ENCODE assay signal across 11 mouse cellular contexts in the genomic region with DNA sequence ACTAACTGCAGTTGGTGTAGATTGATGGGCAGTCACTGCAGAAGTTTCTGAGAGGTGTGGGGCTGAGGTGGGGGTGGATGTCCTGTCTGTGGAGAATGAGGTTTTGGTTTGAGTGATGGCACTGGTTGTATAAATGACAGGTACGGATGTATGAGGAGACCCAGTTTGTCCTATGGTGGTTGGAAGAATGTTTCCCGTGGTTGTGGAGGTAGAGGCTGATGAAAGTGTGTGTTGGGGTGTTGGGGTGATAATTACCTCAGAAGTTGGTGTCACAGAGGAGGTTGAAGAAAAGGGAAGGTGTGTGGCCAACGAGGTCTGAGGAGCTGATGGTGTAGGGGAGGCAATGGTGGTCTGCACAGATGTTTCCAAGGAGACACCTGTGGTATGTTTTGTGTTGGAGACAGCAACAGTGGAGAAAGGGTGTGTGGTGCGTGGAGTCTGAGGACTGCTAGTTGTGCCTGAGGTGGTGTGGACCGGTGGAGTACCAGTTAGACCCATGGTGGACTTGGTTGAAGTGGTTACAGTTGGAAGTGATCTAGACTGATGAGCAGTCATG. TPM values are rescaled to one million over a fixed set of nuclear protein-coding genes. Genes with fewer than 3 reads are reported as not detected.
A peak's percentile ranks its signal among the peaks of the same experiment; 100 is the strongest.
DNase-seq lines count a peak whose midpoint lies in the region; ATAC-seq and TF ChIP-seq lines count a peak whose summit lies in the region.
"Not testable (repeated sequence)": the region's sequence is repeated elsewhere in the genome, so short reads cannot be mapped to it uniquely, and the experiment has no call there.
"Had no signal": no experiment of that assay in that cellular context is flagged by ENCODE, and none has a peak within 500 bp of the region (broad histone marks: within the 10 kb centered on the region; RNA-seq: fewer than 3 reads in every experiment).

No protein-coding gene starts in this region.

- peak; percentile 59 for ATAC-seq in forebrain, embryonic 13.5 days
- peak; percentile 33 for ATAC-seq in heart, embryonic 14.5 days (ENCODE audit: insufficient number of reproducible peaks, insufficient read depth, low FRiP score, low read depth)
- peak; percentile 53 for ATAC-seq in hindbrain, embryonic 16.5 days
- peak; percentile 57 for ATAC-seq in limb, embryonic 11.5 days (ENCODE audit: insufficient number of reproducible peaks, low FRiP score, low TSS enrichment, low read depth)
- ATAC-seq in liver, postnatal 0 days: peak; percentile 20
- peak; percentile 55 for ATAC-seq in midbrain, embryonic 14.5 days (ENCODE audit: low FRiP score, low TSS enrichment)
- peak; percentile 15 for ATAC-seq in neutrophil, adult 5-6 weeks (ENCODE audit: extremely low read depth, insufficient number of reproducible peaks, low FRiP score, poor library complexity, severe bottlenecking)

- not testable (repeated sequence) for H3K4me1 ChIP-seq in forebrain, embryonic 13.5 days; heart, embryonic 14.5 days (ENCODE audit: control insufficient read depth in 2 of 2, insufficient read depth in 2 of 2, low read length in 2 of 2); hindbrain, embryonic 16.5 days (ENCODE audit: control insufficient read depth, insufficient read depth, low read depth, low read length); limb, embryonic 11.5 days (ENCODE audit: control insufficient read depth, insufficient read depth, low read length); liver, postnatal 0 days (ENCODE audit: insufficient read depth); midbrain, embryonic 14.5 days (ENCODE audit: control insufficient read depth, insufficient read depth, low read length)

- H3K27ac ChIP-seq in forebrain, embryonic 13.5 days; heart, embryonic 14.5 days (replicated peaks in 1 of 2; ENCODE audit: control insufficient read depth in 1 of 2, insufficient read depth in 1 of 2, low read depth in 2 of 2, low read length in 2 of 2); hindbrain, embryonic 16.5 days (ENCODE audit: low read depth, low read length); limb, embryonic 11.5 days (replicated peaks; ENCODE audit: low read depth, low read length); liver, postnatal 0 days (ENCODE audit: low read depth); midbrain, embryonic 14.5 days (replicated peaks; ENCODE audit: low read depth, low read length): not testable (repeated sequence)

- DNase-seq in cerebellum, adult 9-10 months: peak; percentile 31
- DNase-seq in limb, embryonic 11.5 days (ENCODE audit: low spot score); liver, postnatal 0 days; midbrain, embryonic 14.5 days: not testable (repeated sequence)

- not testable (repeated sequence) for H3K36me3 ChIP-seq in forebrain, embryonic 13.5 days (ENCODE audit: poor library complexity, severe bottlenecking); heart, embryonic 14.5 days (ENCODE audit: control insufficient read depth, insufficient read depth, low read length); hindbrain, embryonic 16.5 days (ENCODE audit: control insufficient read depth, insufficient read depth, low read length); limb, embryonic 11.5 days (ENCODE audit: control insufficient read depth, insufficient read depth, low read length); liver, postnatal 0 days (replicated peaks; ENCODE audit: insufficient read depth, low read length); midbrain, embryonic 14.5 days (ENCODE audit: control insufficient read depth, insufficient read depth, low read length)

- not testable (repeated sequence) for H3K4me3 ChIP-seq in forebrain, embryonic 13.5 days; heart, embryonic 14.5 days (ENCODE audit: control insufficient read depth in 1 of 2, insufficient read depth in 1 of 2, low read depth in 1 of 2, low read length in 2 of 2); hindbrain, embryonic 16.5 days (ENCODE audit: low read length); limb, embryonic 11.5 days (ENCODE audit: low read depth, low read length); liver, postnatal 0 days (ENCODE audit: low read depth, low read length); midbrain, embryonic 14.5 days (replicated peaks; ENCODE audit: low read depth, low read length)

- H3K27me3 ChIP-seq in forebrain, embryonic 13.5 days; heart, embryonic 14.5 days (ENCODE audit: control insufficient read depth, insufficient read depth, low read length); hindbrain, embryonic 16.5 days (replicated peaks; ENCODE audit: control insufficient read depth, insufficient read depth, low read length); limb, embryonic 11.5 days (ENCODE audit: control insufficient read depth, insufficient read depth, low read length); liver, postnatal 0 days (ENCODE audit: insufficient read depth, low read length); midbrain, embryonic 14.5 days (ENCODE audit: control insufficient read depth, insufficient read depth, low read length): not testable (repeated sequence)

- 86% methylated on average over 5 of the region's 5 CpGs for WGBS in forebrain, embryonic 13.5 days
- 84% methylated on average over 5 of the region's 5 CpGs for WGBS in heart, embryonic 14.5 days
- 85% methylated on average over 5 of the region's 5 CpGs for WGBS in hindbrain, embryonic 16.5 days
- WGBS in limb, embryonic 11.5 days: 82% methylated on average over 5 of the region's 5 CpGs
- WGBS in liver, postnatal 0 days (ENCODE audit: insufficient replicate concordance): 77% methylated on average over 5 of the region's 5 CpGs
- 82% methylated on average over 5 of the region's 5 CpGs for WGBS in midbrain, embryonic 14.5 days

- not testable (repeated sequence) for H3K9ac ChIP-seq in forebrain, embryonic 13.5 days; heart, embryonic 14.5 days (ENCODE audit: low read length); hindbrain, embryonic 16.5 days (ENCODE audit: low read depth, low read length); limb, embryonic 11.5 days (ENCODE audit: low read length); liver, postnatal 0 days (replicated peaks); midbrain, embryonic 14.5 days (replicated peaks; ENCODE audit: low read length)

- not testable (repeated sequence) for H3K9me3 ChIP-seq in forebrain, embryonic 13.5 days (replicated peaks); heart, embryonic 14.5 days (ENCODE audit: control insufficient read depth, low read length); hindbrain, embryonic 16.5 days (ENCODE audit: control insufficient read depth, low read length); limb, embryonic 11.5 days (ENCODE audit: control insufficient read depth, low read length); liver, postnatal 0 days (ENCODE audit: low read length); midbrain, embryonic 14.5 days (ENCODE audit: control insufficient read depth, low read length)

- not testable (repeated sequence) for TF ChIP-seq CTCF in liver, postnatal 0 days (IDR thresholded peaks at IDR 0.05; ENCODE audit: low read depth)

- TF ChIP-seq EP300 in liver, postnatal 0 days (IDR thresholded peaks at IDR 0.05; ENCODE audit: low read depth): not testable (repeated sequence)

- not testable (repeated sequence) for H3K4me2 ChIP-seq in forebrain, embryonic 13.5 days; heart, embryonic 14.5 days (ENCODE audit: low read length); hindbrain, embryonic 16.5 days (ENCODE audit: low read length); limb, embryonic 11.5 days (ENCODE audit: low read depth, severe bottlenecking); liver, postnatal 0 days (ENCODE audit: low read depth, low read length); midbrain, embryonic 14.5 days (ENCODE audit: low read length)

RNA-seq across cellular contexts. Expression of a gene that starts 15.7 kb away (rescaled TPM):
- polyA plus RNA-seq in forebrain, embryonic 13.5 days (2015; fragmentation: Nextera tagmentation; extraction: Ambion mirVana): 0.10 and 0.25 TPM in 2 replicates
- polyA plus RNA-seq in heart, embryonic 14.5 days (2014; fragmentation: Nextera tagmentation; extraction: Ambion mirVana): 0.09 and 0.11 TPM in 2 replicates
- polyA plus RNA-seq in hindbrain, embryonic 16.5 days (2015; fragmentation: Nextera tagmentation; extraction: Ambion mirVana): 0.19 and 0.29 TPM in 2 replicates
- polyA plus RNA-seq in limb, embryonic 11.5 days (2014; fragmentation: Nextera tagmentation; extraction: Ambion mirVana): 0.17 and 0.23 TPM in 2 replicates
- polyA plus RNA-seq in liver, postnatal 0 days (2015; fragmentation: Nextera tagmentation; extraction: Ambion mirVana): 0.71 and 0.81 TPM in 2 replicates
- polyA plus RNA-seq in midbrain, embryonic 14.5 days (2014; fragmentation: Nextera tagmentation; extraction: Ambion mirVana): 0.15 and 0.29 TPM in 2 replicates
- not detected in 2 replicates for total RNA-seq in neutrophil, adult 5-6 weeks (2017)
- total RNA-seq: adrenal gland, postnatal 36 days; gastrocnemius, adult 8-10 months; layer of hippocampus, adult 8-10 months had no signal

RNA-seq across cellular contexts. Expression of a gene that starts 50.7 kb away (rescaled TPM):
- 0.11 and 0.21 TPM in 2 replicates for polyA plus RNA-seq in forebrain, embryonic 13.5 days (2015; fragmentation: Nextera tagmentation; extraction: Ambion mirVana)
- polyA plus RNA-seq in heart, embryonic 14.5 days (2014; fragmentation: Nextera tagmentation; extraction: Ambion mirVana): 0.20 and 0.31 TPM in 2 replicates
- polyA plus RNA-seq in hindbrain, embryonic 16.5 days (2015; fragmentation: Nextera tagmentation; extraction: Ambion mirVana): 0.40 and 0.58 TPM in 2 replicates
- 0.27 and 0.56 TPM in 2 replicates for polyA plus RNA-seq in limb, embryonic 11.5 days (2014; fragmentation: Nextera tagmentation; extraction: Ambion mirVana)
- polyA plus RNA-seq in liver, postnatal 0 days (2015; fragmentation: Nextera tagmentation; extraction: Ambion mirVana): 0.12 TPM in 1 of 2 replicates, not detected in the other
- 0.18 and 0.46 TPM in 2 replicates for polyA plus RNA-seq in midbrain, embryonic 14.5 days (2014; fragmentation: Nextera tagmentation; extraction: Ambion mirVana)
- not detected in 2 replicates for total RNA-seq in neutrophil, adult 5-6 weeks (2017)
